In genomic region chr5:92823495-92823894, GRCm38 (mm10) we compare ENCODE assay signal across 17 mouse cellular contexts.
"Had no signal": no experiment of that assay in that cellular context is flagged by ENCODE, and none has a peak within 500 bp of the region (broad histone marks: within the 10 kb centered on the region; RNA-seq: fewer than 3 reads in every experiment).

No protein-coding gene starts in this region.

- H3K9me3 ChIP-seq: limb, embryonic 12.5 days; liver, embryonic 15.5 days; midbrain, embryonic 10.5 days; neural tube, embryonic 15.5 days had no signal

- H3K9ac ChIP-seq: limb, embryonic 12.5 days; liver, embryonic 15.5 days; neural tube, embryonic 15.5 days had no signal

- H3K27me3 ChIP-seq: limb, embryonic 12.5 days; liver, embryonic 15.5 days; neural tube, embryonic 15.5 days had no signal

- H3K4me3 ChIP-seq: layer of hippocampus, adult 2 months; limb, embryonic 12.5 days; liver, embryonic 15.5 days; midbrain, embryonic 10.5 days; myocyte; neural tube, embryonic 15.5 days had no signal

- H3K36me3 ChIP-seq: limb, embryonic 12.5 days; liver, embryonic 15.5 days; midbrain, embryonic 10.5 days; neural tube, embryonic 15.5 days had no signal

- H3K4me1 ChIP-seq: liver, embryonic 15.5 days; neural tube, embryonic 15.5 days had no signal

- H3K27ac ChIP-seq: layer of hippocampus, adult 2 months; limb, embryonic 12.5 days; liver, embryonic 15.5 days; midbrain, embryonic 10.5 days; neural tube, embryonic 15.5 days; stomach, postnatal 0 days had no signal

- H3K4me2 ChIP-seq: limb, embryonic 12.5 days; liver, embryonic 11.5 days; liver, embryonic 15.5 days; neural tube, embryonic 15.5 days had no signal

- DNase-seq: kidney, postnatal 10 days; kidney, postnatal 4 days; lung, adult 2 months; lung, postnatal 36 days; midbrain, embryonic 14.5 days; right cerebral cortex, adult 18-20 months; right cerebral cortex, postnatal 25 days; thymus, adult 18-20 months; thymus, postnatal 14 days had no signal
